Mouse (Mus musculus) thymus, adult 2 months (tissue): ENCODE data around the gene Usp10. TPM values are rescaled to one million over a fixed set of nuclear protein-coding genes. Genes with fewer than 3 reads are reported as not detected.
A peak's percentile ranks its signal among the peaks of the same experiment; 100 is the strongest.

ENCODE experiments used
- DNase-seq: peaks from one replicate; pipeline ENCODE4 v3.0.0; 2021
- H3K27ac ChIP-seq: fragments of 200-500 bp; 2 replicates; pipeline ENCODE4 v1.5.1; 2012; ENCODE audit warnings: low read length, control low read depth; ENCODE audit not compliant: control insufficient read depth, insufficient read depth
- H3K27me3 ChIP-seq: fragments of 200-500 bp; 2 replicates; pipeline ENCODE4 v1.6.1; 2012; ENCODE audit warnings: mild to moderate bottlenecking, low read length, moderate library complexity, mixed read lengths; ENCODE audit not compliant: control insufficient read depth, insufficient read depth
- H3K36me3 ChIP-seq: fragments of 200-500 bp; 2 replicates; pipeline ENCODE4 v1.6.1; 2012; ENCODE audit warnings: mild to moderate bottlenecking, low read length, moderate library complexity; ENCODE audit not compliant: control insufficient read depth, insufficient read depth
- H3K4me1 ChIP-seq: fragments of 200-500 bp; replicated peaks from 2 replicates; pipeline ENCODE4 v1.6.1; 2012; ENCODE audit warnings: low read length; ENCODE audit not compliant: control insufficient read depth, insufficient read depth
- H3K4me3 ChIP-seq: fragments of 200-500 bp; 2 replicates; pipeline ENCODE4 v1.5.1; 2012; ENCODE audit warnings: mild to moderate bottlenecking, low read length, control low read depth, moderate library complexity; ENCODE audit not compliant: control insufficient read depth, insufficient read depth
- CTCF ChIP-seq: fragments of 200-500 bp; IDR thresholded peaks from 2 replicates; pipeline ENCODE4 v1.5.1; 2012; ENCODE audit warnings: mild to moderate bottlenecking, control low read depth, low read length, moderate library complexity, borderline replicate concordance; ENCODE audit not compliant: control insufficient read depth, poor library complexity, insufficient read depth; ENCODE audit errors: extremely low read depth
- POLR2A ChIP-seq: fragments of 200-500 bp; IDR thresholded peaks from 2 replicates; pipeline ENCODE4 v1.6.1; 2012; ENCODE audit warnings: mild to moderate bottlenecking, low read length, control low read depth, moderate library complexity; ENCODE audit not compliant: control insufficient read depth, poor library complexity, insufficient read depth; ENCODE audit errors: extremely low read depth
- WGBS: fragments of 180-500 bp; shearing (Covaris S2); methylation state at CpG from one replicate; pipeline ENCODE4 v1.1.7; 2018; 5-methylcytosine and 5-hydroxymethylcytosine counted together
- polyA plus RNA-seq: library from polyadenylated mRNA; depleted of rRNA; stranded (reverse); fragments of >200 nt; gene quantifications from 2 replicates; pipeline ENCODE4 v1.2.3, GENCODE M21; 2012

The Usp10 gene
- polyA plus RNA-seq, 1 experiment = 126 TPM

- no peaks in the 10 kb centered on the region for H3K36me3 ChIP-seq
- H3K4me1 ChIP-seq = no peaks in the 10 kb centered on the region
- TF ChIP-seq POLR2A (no peak), CTCF (no peak)
- 95% methylated on average over 8 of the region's 8 CpGs for WGBS
- no peaks in the 10 kb centered on the region for H3K27me3 ChIP-seq
- H3K27ac ChIP-seq = no peak overlapping the region
- DNase-seq = no peak
- no peak overlapping the region for H3K4me3 ChIP-seq
Observed at GRCm38 (mm10) chr8:119881917-119882316, 28.2 kb upstream of the Usp10 start.

- 98% methylated on average over 7 of the region's 7 CpGs for WGBS
- TF ChIP-seq POLR2A (no peak), CTCF (no peak)
- H3K4me3 ChIP-seq = no peak overlapping the region
- H3K4me1 ChIP-seq = no peaks in the 10 kb centered on the region
- H3K27ac ChIP-seq = no peak overlapping the region
- no peaks in the 10 kb centered on the region for H3K36me3 ChIP-seq
- DNase-seq = no peak
- H3K27me3 ChIP-seq = no peaks in the 10 kb centered on the region
Observed at GRCm38 (mm10) chr8:119883281-119883680, 26.9 kb upstream of the Usp10 start.

GRCm38 (mm10) chr8:119885612-119886011 lies 24.5 kb upstream of the Usp10 start:
- Histone ChIP-seq H3K27ac (no peak overlapping the region), H3K4me3 (no peak overlapping the region), H3K27me3 (no peaks in the 10 kb centered on the region), H3K4me1 (no peaks in the 10 kb centered on the region), H3K36me3 (no peaks in the 10 kb centered on the region)
- TF ChIP-seq POLR2A (no peak), CTCF (no peak)
- 66% methylated on average over 3 of the region's 3 CpGs for WGBS
- DNase-seq = no peak

- Histone ChIP-seq H3K27ac (no peak overlapping the region), H3K36me3 (no peaks in the 10 kb centered on the region), H3K27me3 (no peaks in the 10 kb centered on the region), H3K4me1 (no peaks in the 10 kb centered on the region), H3K4me3 (no peak overlapping the region)
- TF ChIP-seq POLR2A = no peak
- peak; percentile 79; the same call in 1 of the 2 replicates for TF ChIP-seq CTCF
- DNase-seq = peak; percentile 44
- WGBS = 96% methylated on average over 3 of the region's 3 CpGs
Observed at GRCm38 (mm10) chr8:119887130-119887529, 23.0 kb upstream of the Usp10 start.

- H3K27me3 ChIP-seq = no peaks in the 10 kb centered on the region
- TF ChIP-seq CTCF (no peak), POLR2A (no peak)
Observed at GRCm38 (mm10) chr8:119888012-119888411, 22.1 kb upstream of the Usp10 start.

GRCm38 (mm10) chr8:119897069-119897468 lies 13.1 kb upstream of the Usp10 start:
- WGBS = 92% methylated on average over 4 of the region's 4 CpGs
- no peak overlapping the region for H3K27ac ChIP-seq
- H3K27me3 ChIP-seq = no peaks in the 10 kb centered on the region
- peaks cover 17% of the 10 kb centered on the region for H3K4me1 ChIP-seq
- no peak overlapping the region for H3K4me3 ChIP-seq
- H3K36me3 ChIP-seq = no peaks in the 10 kb centered on the region
- DNase-seq = no peak
- TF ChIP-seq CTCF = no peak
- TF ChIP-seq POLR2A = no peak

More at GRCm38 (mm10) chr8:119888012-119888411, 22.1 kb upstream of the Usp10 start:
- 90% methylated on average over 4 of the region's 4 CpGs for WGBS
- H3K4me3 ChIP-seq = no peak overlapping the region
- no peaks in the 10 kb centered on the region for H3K36me3 ChIP-seq
- no peak for DNase-seq
- H3K4me1 ChIP-seq = no peaks in the 10 kb centered on the region
- H3K27ac ChIP-seq = no peak overlapping the region

- TF ChIP-seq CTCF = no peak
- TF ChIP-seq POLR2A = 0 out of 2 replicates have a peak, but pooled peaks have one; percentile 16
- Histone ChIP-seq H3K4me1 (peaks cover 17% of the 10 kb centered on the region), H3K4me3 (peak overlapping the region; percentile 33), H3K27ac (no peak overlapping the region), H3K36me3 (no peaks in the 10 kb centered on the region), H3K27me3 (no peaks in the 10 kb centered on the region)
- DNase-seq = peak; percentile 46
- WGBS = 16% methylated on average over 13 of the region's 13 CpGs
Observed at GRCm38 (mm10) chr8:119897933-119898332, 12.2 kb upstream of the Usp10 start.
